Mouse (Mus musculus): ENCODE measurements around the gene Ercc8. TPM values are rescaled to one million over a fixed set of nuclear protein-coding genes. Genes with fewer than 3 reads are reported as not detected.

The Ercc8 gene
- polyA plus RNA-seq, 1 experiment from 2014 or later, result 11.6 TPM

GRCm38 (mm10) chr13:108129070-108129469, 29.5 kb upstream of the Ercc8 start:
- H3K27me3 ChIP-seq (ENCODE audit: insufficient read depth, low read length), result no peaks in the 10 kb centered on the region
- no peak overlapping the region for H3K4me2 ChIP-seq (ENCODE audit: low read length)
- DNase-seq (ENCODE audit: low spot score), result peak; percentile 56
- no peak overlapping the region for H3K4me3 ChIP-seq (replicated peaks; ENCODE audit: low read depth, low read length)
- no peak overlapping the region for H3K9ac ChIP-seq (ENCODE audit: low read depth, low read length)
- peak; percentile 51 for TF ChIP-seq CTCF (IDR thresholded peaks at IDR 0.05; ENCODE audit: low read depth)
- H3K9me3 ChIP-seq (replicated peaks; ENCODE audit: low read length), result no peaks in the 10 kb centered on the region
- no peaks in the 10 kb centered on the region for H3K4me1 ChIP-seq (replicated peaks; ENCODE audit: insufficient read depth, low read length)
- WGBS, result 58% methylated on average over 7 of the region's 7 CpGs
- no peak overlapping the region for H3K27ac ChIP-seq
- no peaks in the 10 kb centered on the region for H3K36me3 ChIP-seq (ENCODE audit: insufficient read depth, low read length)
- no peak for ATAC-seq (replicated peaks; ENCODE audit: low FRiP score, low read depth)

GRCm38 (mm10) chr13:108130737-108131136, 27.8 kb upstream of the Ercc8 start:
- H3K9ac ChIP-seq (ENCODE audit: low read depth, low read length), result no peak overlapping the region
- no peaks in the 10 kb centered on the region for H3K9me3 ChIP-seq (replicated peaks; ENCODE audit: low read length)
- no peaks in the 10 kb centered on the region for H3K27me3 ChIP-seq (ENCODE audit: insufficient read depth, low read length)
- no peak overlapping the region for H3K27ac ChIP-seq
- H3K36me3 ChIP-seq (ENCODE audit: insufficient read depth, low read length), result no peaks in the 10 kb centered on the region
- no peak for TF ChIP-seq CTCF (IDR thresholded peaks at IDR 0.05; ENCODE audit: low read depth)
- WGBS, result 91% methylated on average over 5 of the region's 5 CpGs
- H3K4me1 ChIP-seq (replicated peaks; ENCODE audit: insufficient read depth, low read length), result no peaks in the 10 kb centered on the region
- no peak for DNase-seq (ENCODE audit: low spot score)
- no peak overlapping the region for H3K4me2 ChIP-seq (ENCODE audit: low read length)
- no peak overlapping the region for H3K4me3 ChIP-seq (replicated peaks; ENCODE audit: low read depth, low read length)
- ATAC-seq (replicated peaks; ENCODE audit: low FRiP score, low read depth), result no peak

- no peak overlapping the region for H3K4me2 ChIP-seq (ENCODE audit: low read length)
- H3K4me3 ChIP-seq (replicated peaks; ENCODE audit: low read depth, low read length), result no peak overlapping the region
- ATAC-seq (replicated peaks; ENCODE audit: low FRiP score, low read depth) (no peak; the same call in 1 of the 2 replicates), DNase-seq (ENCODE audit: low spot score) (no peak)
- 39% methylated on average over 6 of the region's 6 CpGs for WGBS
- TF ChIP-seq CTCF (IDR thresholded peaks at IDR 0.05; ENCODE audit: low read depth), result no peak
- no peak overlapping the region; the same call in 1 of the 2 replicates for H3K27ac ChIP-seq
- H3K4me1 ChIP-seq (replicated peaks; ENCODE audit: insufficient read depth, low read length), result no peaks in the 10 kb centered on the region
- no peaks in the 10 kb centered on the region for H3K36me3 ChIP-seq (ENCODE audit: insufficient read depth, low read length)
- no peaks in the 10 kb centered on the region for H3K27me3 ChIP-seq (ENCODE audit: insufficient read depth, low read length)
- H3K9ac ChIP-seq (ENCODE audit: low read depth, low read length), result no peak overlapping the region
- H3K9me3 ChIP-seq (replicated peaks; ENCODE audit: low read length), result no peaks in the 10 kb centered on the region
Measured at GRCm38 (mm10) chr13:108132031-108132819, 26.3 kb upstream of the Ercc8 start.

GRCm38 (mm10) chr13:108135617-108136016, 22.9 kb upstream of the Ercc8 start:
- Histone ChIP-seq H3K4me2 (ENCODE audit: low read length) (no peak overlapping the region), H3K27me3 (ENCODE audit: insufficient read depth, low read length) (no peaks in the 10 kb centered on the region), H3K36me3 (ENCODE audit: insufficient read depth, low read length) (no peaks in the 10 kb centered on the region), H3K9ac (ENCODE audit: low read depth, low read length) (no peak overlapping the region), H3K9me3 (replicated peaks; ENCODE audit: low read length) (no peaks in the 10 kb centered on the region), H3K27ac (no peak overlapping the region), H3K4me3 (replicated peaks; ENCODE audit: low read depth, low read length) (no peak overlapping the region), H3K4me1 (replicated peaks; ENCODE audit: insufficient read depth, low read length) (no peaks in the 10 kb centered on the region)
- TF ChIP-seq CTCF (IDR thresholded peaks at IDR 0.05; ENCODE audit: low read depth), result no peak
- ATAC-seq (replicated peaks; ENCODE audit: low FRiP score, low read depth) (no peak), DNase-seq (ENCODE audit: low spot score) (no peak)
- WGBS, result 82% methylated on average over 6 of the region's 6 CpGs

GRCm38 (mm10) chr13:108138403-108138977, 20.0 kb upstream of the Ercc8 start:
- no peak for TF ChIP-seq CTCF (IDR thresholded peaks at IDR 0.05; ENCODE audit: low read depth)
- 60% methylated on average over 5 of the region's 5 CpGs for WGBS

GRCm38 (mm10) chr13:108144086-108144485, 14.4 kb upstream of the Ercc8 start:
- no peak for TF ChIP-seq CTCF (IDR thresholded peaks at IDR 0.05; ENCODE audit: low read depth)
- no peak for ATAC-seq (replicated peaks; ENCODE audit: low FRiP score, low read depth)
- 73% methylated on average over 8 of the region's 8 CpGs for WGBS

More at GRCm38 (mm10) chr13:108138403-108138977, 20.0 kb upstream of the Ercc8 start:
- Histone ChIP-seq H3K36me3 (ENCODE audit: insufficient read depth, low read length) (no peaks in the 10 kb centered on the region), H3K4me1 (replicated peaks; ENCODE audit: insufficient read depth, low read length) (no peaks in the 10 kb centered on the region), H3K9ac (ENCODE audit: low read depth, low read length) (no peak overlapping the region), H3K27ac (no peak overlapping the region), H3K9me3 (replicated peaks; ENCODE audit: low read length) (no peaks in the 10 kb centered on the region), H3K4me3 (replicated peaks; ENCODE audit: low read depth, low read length) (no peak overlapping the region), H3K4me2 (ENCODE audit: low read length) (no peak overlapping the region), H3K27me3 (ENCODE audit: insufficient read depth, low read length) (no peaks in the 10 kb centered on the region)
- no peak for DNase-seq (ENCODE audit: low spot score)
- no peak for ATAC-seq (replicated peaks; ENCODE audit: low FRiP score, low read depth)

More at GRCm38 (mm10) chr13:108144086-108144485, 14.4 kb upstream of the Ercc8 start:
- no peaks in the 10 kb centered on the region for H3K4me1 ChIP-seq (replicated peaks; ENCODE audit: insufficient read depth, low read length)
- no peak overlapping the region for H3K4me3 ChIP-seq (replicated peaks; ENCODE audit: low read depth, low read length)
- no peak overlapping the region for H3K27ac ChIP-seq
- H3K36me3 ChIP-seq (ENCODE audit: insufficient read depth, low read length), result no peaks in the 10 kb centered on the region
- no peak overlapping the region for H3K9ac ChIP-seq (ENCODE audit: low read depth, low read length)
- DNase-seq (ENCODE audit: low spot score), result no peak
- no peaks in the 10 kb centered on the region for H3K9me3 ChIP-seq (replicated peaks; ENCODE audit: low read length)
- no peaks in the 10 kb centered on the region for H3K27me3 ChIP-seq (ENCODE audit: insufficient read depth, low read length)
- H3K4me2 ChIP-seq (ENCODE audit: low read length), result no peak overlapping the region

All from kidney, postnatal 0 days (tissue).